Mouse (Mus musculus) stomach, embryonic 14.5 days (tissue): ENCODE measurements around the gene Clk3. TPM values are rescaled to one million over a fixed set of nuclear protein-coding genes. Genes with fewer than 3 reads are reported as not detected.

Source experiments
- ATAC-seq: fragments of 200-750 bp; cut with Nextera tagmentation; 2 replicates; pipeline ENCODE4 v1.8.0; 2017; ENCODE audit warnings: low read depth, moderate TSS enrichment; ENCODE audit not compliant: insufficient number of reproducible peaks, insufficient read depth, low FRiP score
- H3K27ac ChIP-seq: fragments of 300-500 bp; sonication (generic); 2 replicates; pipeline ENCODE4 v1.5.1; 2014; ENCODE audit warnings: mild to moderate bottlenecking, low read length, moderate library complexity, mixed read lengths
- H3K27me3 ChIP-seq: fragments of 300-500 bp; sonication (generic); 2 replicates; pipeline ENCODE4 v1.6.1; 2014; ENCODE audit warnings: low read length, control low read depth, mixed read lengths; ENCODE audit not compliant: control insufficient read depth, insufficient read depth
- H3K36me3 ChIP-seq: fragments of 300-500 bp; sonication (generic); 2 replicates; pipeline ENCODE4 v1.6.1; 2014; ENCODE audit warnings: mild to moderate bottlenecking, control low read depth, low read length, moderate library complexity, mixed read lengths; ENCODE audit not compliant: control insufficient read depth, insufficient read depth
- H3K4me1 ChIP-seq: fragments of 300-500 bp; sonication (generic); 2 replicates; pipeline ENCODE4 v1.6.1; 2014; ENCODE audit warnings: low read length, control low read depth, mixed read lengths; ENCODE audit not compliant: control insufficient read depth, insufficient read depth
- H3K4me2 ChIP-seq: fragments of 300-500 bp; sonication (generic); replicated peaks from 2 replicates; pipeline ENCODE4 v1.6.1; 2014; ENCODE audit warnings: low read depth, low read length, control low read depth
- H3K4me3 ChIP-seq: fragments of 300-500 bp; sonication (generic); 2 replicates; pipeline ENCODE4 v1.5.1; 2014; ENCODE audit warnings: low read depth, low read length, control low read depth
- H3K9ac ChIP-seq: fragments of 300-500 bp; sonication (generic); replicated peaks from 2 replicates; pipeline ENCODE4 v1.6.1; 2014; ENCODE audit warnings: low read depth, mild to moderate bottlenecking, control low read depth, low read length, moderate library complexity, mixed read lengths
- H3K9me3 ChIP-seq: fragments of 300-500 bp; sonication (generic); 2 replicates; pipeline ENCODE4 v1.6.1; 2016; ENCODE audit warnings: low read depth, low read length, control low read depth; ENCODE audit not compliant: control insufficient read depth
- WGBS: fragments of 180-500 bp; shearing (Covaris S2); extraction: QIAGEN DNeasy Blood & Tissue Kit; methylation state at CpG from one replicate; pipeline ENCODE4 v1.1.7; 2014; 5-methylcytosine and 5-hydroxymethylcytosine counted together
- polyA plus RNA-seq: library from polyadenylated mRNA; unstranded; fragments of >200 nt; fragmentation: Nextera tagmentation; extraction: Ambion mirVana; gene quantifications from 2 replicates; pipeline ENCODE4 v1.2.1, GENCODE M21; 2014

Gene Clk3
- polyA plus RNA-seq, 1 experiment from 2014 or later = 73.1 TPM

DNA sequence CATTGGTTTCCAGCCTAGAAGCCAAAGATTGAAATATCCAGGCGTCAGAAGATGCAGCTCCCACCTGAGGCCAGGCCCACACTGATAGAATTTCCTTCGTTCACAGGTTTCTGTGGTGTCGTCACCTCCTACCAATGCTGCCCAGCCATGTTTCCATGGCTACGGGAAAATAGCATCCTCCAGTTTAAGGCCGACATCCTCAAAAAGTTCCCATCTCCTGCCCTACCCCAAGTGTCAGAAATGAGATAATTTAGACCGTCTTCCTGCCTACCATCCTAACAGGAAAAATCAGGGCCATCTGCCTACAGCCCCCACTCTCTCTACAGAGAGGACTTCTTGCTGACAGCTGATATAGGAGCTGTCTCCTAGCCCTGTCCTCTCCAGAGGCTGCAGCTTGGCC, 771 bp upstream of the Clk3 start:
- WGBS = 36% methylated on average over 6 of the region's 6 CpGs
- ATAC-seq = no peak

DNA sequence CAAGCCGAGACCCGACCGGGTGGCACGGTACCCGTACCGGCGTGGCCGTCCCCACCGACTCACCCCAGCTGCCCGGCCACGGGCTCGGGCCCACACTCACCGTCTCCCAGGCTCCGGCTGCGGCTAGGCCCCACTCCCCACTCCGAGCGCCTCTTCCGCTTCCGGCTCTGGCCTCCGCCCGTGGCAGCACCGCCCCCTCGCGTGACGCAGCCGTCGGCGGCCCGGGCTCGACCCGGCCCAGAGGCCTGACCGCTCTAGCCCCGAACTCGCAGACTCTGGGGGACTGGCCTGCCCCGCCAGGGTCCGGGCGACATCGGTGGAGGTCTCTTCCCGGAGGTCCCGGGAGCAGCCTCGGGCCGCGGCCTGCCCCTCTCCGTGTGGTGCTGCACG, 691 bp downstream of the Clk3 start:
- peak overlapping the region; percentile 94 for H3K4me3 ChIP-seq
- H3K4me1 ChIP-seq = peaks cover 32% of the 10 kb centered on the region; the same call in 1 of the 2 replicates
- peak overlapping the region; percentile 94 for H3K9ac ChIP-seq
- peak; percentile 90 for ATAC-seq
- H3K27me3 ChIP-seq = no peaks in the 10 kb centered on the region
- H3K27ac ChIP-seq = peak overlapping the region; percentile 98
- H3K4me2 ChIP-seq = peak overlapping the region; percentile 96
- H3K9me3 ChIP-seq = no peaks in the 10 kb centered on the region
- WGBS = under 1% methylated on average over 37 of the region's 45 CpGs
- H3K36me3 ChIP-seq = peaks cover 19% of the 10 kb centered on the region

More for the DNA sequence above, 771 bp upstream of the Clk3 start:
- peak overlapping the region; percentile 96 for H3K4me2 ChIP-seq
- H3K9ac ChIP-seq = no peak overlapping the region
- peak overlapping the region; percentile 94 for H3K4me3 ChIP-seq
- no peaks in the 10 kb centered on the region for H3K9me3 ChIP-seq
- H3K36me3 ChIP-seq = peaks cover 4% of the 10 kb centered on the region
- H3K4me1 ChIP-seq = peaks cover 32% of the 10 kb centered on the region; the same call in 1 of the 2 replicates
- no peaks in the 10 kb centered on the region for H3K27me3 ChIP-seq
- H3K27ac ChIP-seq = no peak overlapping the region

- no peaks in the 10 kb centered on the region for H3K27me3 ChIP-seq
These were observed 1.3 kb downstream of the Clk3 start for GRCm38 (mm10) chr9:57764147-57764973.

GRCm38 (mm10) chr9:57762563-57762991, 3.1 kb downstream of the Clk3 start:
- no peak overlapping the region for H3K4me3 ChIP-seq
- no peaks in the 10 kb centered on the region for H3K9me3 ChIP-seq
- H3K4me2 ChIP-seq = peak overlapping the region; percentile 13; the same call in 1 of the 2 replicates
- peaks cover 32% of the 10 kb centered on the region; the same call in 1 of the 2 replicates for H3K4me1 ChIP-seq
- no peak for ATAC-seq
- H3K36me3 ChIP-seq = peaks cover 40% of the 10 kb centered on the region
- no peak overlapping the region for H3K9ac ChIP-seq
- H3K27me3 ChIP-seq = no peaks in the 10 kb centered on the region
- WGBS = 58% methylated on average over 6 of the region's 6 CpGs
- no peak overlapping the region for H3K27ac ChIP-seq

More at GRCm38 (mm10) chr9:57764147-57764973, 1.3 kb downstream of the Clk3 start:
- H3K27ac ChIP-seq = peak overlapping the region; percentile 98
- WGBS = under 1% methylated on average over 57 of the region's 57 CpGs
- peaks cover 23% of the 10 kb centered on the region for H3K36me3 ChIP-seq
- H3K4me2 ChIP-seq = peak overlapping the region; percentile 96
- H3K9ac ChIP-seq = peak overlapping the region; percentile 94
- peak overlapping the region; percentile 94 for H3K4me3 ChIP-seq
- peak; percentile 57 for ATAC-seq
- H3K9me3 ChIP-seq = no peaks in the 10 kb centered on the region
- H3K4me1 ChIP-seq = peaks cover 32% of the 10 kb centered on the region; the same call in 1 of the 2 replicates

- H3K27ac ChIP-seq = no peak overlapping the region
These were observed 3.8 kb downstream of the Clk3 start for GRCm38 (mm10) chr9:57761563-57762551.

GRCm38 (mm10) chr9:57760416-57761146, 5.1 kb downstream of the Clk3 start:
- Histone ChIP-seq H3K36me3 (peaks cover 56% of the 10 kb centered on the region), H3K9me3 (no peaks in the 10 kb centered on the region), H3K9ac (no peak overlapping the region), H3K27me3 (no peaks in the 10 kb centered on the region), H3K27ac (no peak overlapping the region), H3K4me2 (no peak overlapping the region), H3K4me1 (peaks cover 25% of the 10 kb centered on the region; the same call in 1 of the 2 replicates), H3K4me3 (no peak overlapping the region)
- no peak for ATAC-seq
- 95% methylated on average over 24 of the region's 24 CpGs for WGBS

More at GRCm38 (mm10) chr9:57761563-57762551, 3.8 kb downstream of the Clk3 start:
- H3K27me3 ChIP-seq = no peaks in the 10 kb centered on the region
- no peak for ATAC-seq
- no peaks in the 10 kb centered on the region for H3K9me3 ChIP-seq
- H3K9ac ChIP-seq = no peak overlapping the region
- peaks cover 48% of the 10 kb centered on the region for H3K36me3 ChIP-seq
- H3K4me3 ChIP-seq = no peak overlapping the region
- WGBS = 91% methylated on average over 13 of the region's 13 CpGs
- H3K4me1 ChIP-seq = peaks cover 32% of the 10 kb centered on the region; the same call in 1 of the 2 replicates
- H3K4me2 ChIP-seq = no peak overlapping the region

- no peaks in the 10 kb centered on the region for H3K9me3 ChIP-seq
- peaks cover 25% of the 10 kb centered on the region; the same call in 1 of the 2 replicates for H3K4me1 ChIP-seq
- H3K4me2 ChIP-seq = no peak overlapping the region
- 0 out of 2 replicates have a peak, but pooled peaks have one; percentile 17 for ATAC-seq
- H3K27me3 ChIP-seq = no peaks in the 10 kb centered on the region
- no peak overlapping the region for H3K4me3 ChIP-seq
- H3K36me3 ChIP-seq = peaks cover 69% of the 10 kb centered on the region
- H3K27ac ChIP-seq = no peak overlapping the region
- WGBS = 27% methylated on average over 6 of the region's 6 CpGs
- H3K9ac ChIP-seq = no peak overlapping the region
These were observed 6.4 kb downstream of the Clk3 start for GRCm38 (mm10) chr9:57759289-57759688.
